Mouse (Mus musculus): ENCODE measurements at regions not wholly inside any gene's neighbourhood (a gene's known extent, or its start where the extent isn't known, plus 50 kb on each side); places are given as distances from the start of the nearest gene placed in this dataset.

DNA sequence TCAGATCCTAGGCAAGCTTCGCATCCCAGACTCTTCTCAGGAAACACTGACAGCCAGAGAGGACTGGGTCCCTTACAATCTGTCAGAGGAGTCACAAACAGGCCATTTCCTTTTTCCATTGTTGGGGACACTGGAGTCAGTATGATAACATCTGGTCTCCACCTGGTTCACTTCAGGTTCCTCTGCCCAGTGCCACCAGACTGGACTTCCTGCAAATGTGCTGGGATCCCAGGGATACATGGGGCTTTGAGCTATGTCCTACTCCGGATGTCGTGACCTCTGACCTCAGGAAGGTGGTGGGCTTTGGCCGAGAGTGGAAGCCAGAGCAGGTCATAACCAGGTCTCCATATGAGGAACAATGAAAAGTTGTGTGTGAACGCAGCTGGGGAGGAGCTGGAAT, 96.0 kb upstream of the Sulf2 start:
- no peaks in the 10 kb centered on the region for H3K27me3 ChIP-seq (replicated peaks)
- H3K4me3 ChIP-seq, result no peak overlapping the region
- peaks cover 19% of the 10 kb centered on the region for H3K4me1 ChIP-seq (replicated peaks)
- no peak overlapping the region for H3K9ac ChIP-seq
- WGBS, result 58% methylated on average over 5 of the region's 5 CpGs
- 0 out of 2 replicates have a peak, but pooled peaks have one; percentile 15 for ATAC-seq (ENCODE audit: insufficient number of reproducible peaks, low FRiP score)
- H3K27ac ChIP-seq (ENCODE audit: poor library complexity, severe bottlenecking), result no peak overlapping the region
- H3K9me3 ChIP-seq (replicated peaks), result no peaks in the 10 kb centered on the region
- H3K4me2 ChIP-seq, result no peak overlapping the region
- no peaks in the 10 kb centered on the region for H3K36me3 ChIP-seq

- Histone ChIP-seq H3K4me2 (no peak overlapping the region), H3K36me3 (no peaks in the 10 kb centered on the region), H3K9me3 (replicated peaks) (no peaks in the 10 kb centered on the region), H3K4me1 (replicated peaks) (peaks cover 16% of the 10 kb centered on the region), H3K27ac (ENCODE audit: poor library complexity, severe bottlenecking) (no peak overlapping the region), H3K9ac (no peak overlapping the region), H3K27me3 (replicated peaks) (no peaks in the 10 kb centered on the region), H3K4me3 (no peak overlapping the region)
- WGBS, result 60% methylated on average over 10 of the region's 10 CpGs
- no peak for ATAC-seq (ENCODE audit: insufficient number of reproducible peaks, low FRiP score)
Observed at GRCm38 (mm10) chr2:166250571-166250970, 95.1 kb upstream of the Sulf2 start.

- H3K4me3 ChIP-seq, result no peak overlapping the region
- no peak overlapping the region for H3K27ac ChIP-seq (ENCODE audit: poor library complexity, severe bottlenecking)
- 35% methylated on average over 7 of the region's 7 CpGs for WGBS
- no peak overlapping the region for H3K9ac ChIP-seq
- H3K4me1 ChIP-seq (replicated peaks), result peaks cover 7% of the 10 kb centered on the region
- no peak overlapping the region for H3K4me2 ChIP-seq
- no peaks in the 10 kb centered on the region for H3K9me3 ChIP-seq (replicated peaks)
- H3K36me3 ChIP-seq, result no peaks in the 10 kb centered on the region
- ATAC-seq (ENCODE audit: insufficient number of reproducible peaks, low FRiP score), result no peak
- no peaks in the 10 kb centered on the region for H3K27me3 ChIP-seq (replicated peaks)
Observed at GRCm38 (mm10) chr2:166249338-166249950, 94.0 kb upstream of the Sulf2 start.

DNA sequence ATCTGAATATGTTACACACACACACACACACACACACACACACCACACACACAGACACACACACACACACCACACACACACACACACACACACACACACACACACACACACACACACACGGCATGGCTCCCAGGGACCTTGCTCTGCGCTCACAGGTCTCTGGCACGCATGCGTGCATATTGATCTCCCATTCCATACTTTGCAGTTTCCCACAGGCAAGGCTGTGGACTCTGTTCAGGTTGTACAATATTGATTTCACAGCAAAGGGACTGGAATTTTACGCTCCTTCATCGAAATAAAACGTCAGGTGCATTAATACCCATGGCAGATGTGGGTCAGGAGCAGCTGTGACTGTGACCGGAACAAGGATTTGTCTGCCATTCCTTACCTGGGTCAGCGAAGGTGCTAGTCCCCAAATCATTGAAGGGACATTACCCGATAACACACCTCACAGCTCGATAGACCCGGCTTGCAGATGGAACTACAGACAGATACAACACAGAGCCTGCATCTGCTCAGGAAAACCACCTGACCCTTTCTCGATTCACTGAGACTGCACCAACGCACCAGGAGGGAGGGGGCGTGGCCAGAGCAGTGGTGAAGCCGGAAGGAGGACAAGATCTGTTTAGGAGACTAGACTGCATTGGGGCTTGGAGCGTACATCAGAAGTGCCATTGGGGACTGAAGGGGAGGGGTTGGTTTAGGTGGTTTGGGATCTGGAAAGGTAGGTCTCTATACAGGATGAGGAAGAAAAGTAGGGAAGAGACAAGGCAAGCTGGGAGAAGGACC, 91.1 kb upstream of the Sulf2 start:
- WGBS, result 78% methylated on average over 17 of the region's 17 CpGs
- no peak overlapping the region for H3K4me3 ChIP-seq
- no peak for ATAC-seq (ENCODE audit: insufficient number of reproducible peaks, low FRiP score)
- no peak overlapping the region for H3K9ac ChIP-seq
- H3K4me1 ChIP-seq (replicated peaks), result peaks cover 16% of the 10 kb centered on the region
- H3K27me3 ChIP-seq (replicated peaks), result no peaks in the 10 kb centered on the region
- H3K27ac ChIP-seq (ENCODE audit: poor library complexity, severe bottlenecking), result no peak overlapping the region
- no peak overlapping the region for H3K4me2 ChIP-seq
- no peaks in the 10 kb centered on the region for H3K9me3 ChIP-seq (replicated peaks)
- no peaks in the 10 kb centered on the region for H3K36me3 ChIP-seq

- Histone ChIP-seq H3K9me3 (replicated peaks) (peaks cover 6% of the 10 kb centered on the region; the same call in 1 of the 2 replicates), H3K36me3 (no peaks in the 10 kb centered on the region), H3K9ac (no peak overlapping the region), H3K4me2 (no peak overlapping the region), H3K4me3 (no peak overlapping the region), H3K27me3 (replicated peaks) (no peaks in the 10 kb centered on the region), H3K27ac (ENCODE audit: poor library complexity, severe bottlenecking) (no peak overlapping the region), H3K4me1 (replicated peaks) (peaks cover 16% of the 10 kb centered on the region)
- ATAC-seq (ENCODE audit: insufficient number of reproducible peaks, low FRiP score), result no peak
- 60% methylated on average over 8 of the region's 8 CpGs for WGBS
Observed at GRCm38 (mm10) chr2:166245219-166245618, 89.8 kb upstream of the Sulf2 start.

DNA sequence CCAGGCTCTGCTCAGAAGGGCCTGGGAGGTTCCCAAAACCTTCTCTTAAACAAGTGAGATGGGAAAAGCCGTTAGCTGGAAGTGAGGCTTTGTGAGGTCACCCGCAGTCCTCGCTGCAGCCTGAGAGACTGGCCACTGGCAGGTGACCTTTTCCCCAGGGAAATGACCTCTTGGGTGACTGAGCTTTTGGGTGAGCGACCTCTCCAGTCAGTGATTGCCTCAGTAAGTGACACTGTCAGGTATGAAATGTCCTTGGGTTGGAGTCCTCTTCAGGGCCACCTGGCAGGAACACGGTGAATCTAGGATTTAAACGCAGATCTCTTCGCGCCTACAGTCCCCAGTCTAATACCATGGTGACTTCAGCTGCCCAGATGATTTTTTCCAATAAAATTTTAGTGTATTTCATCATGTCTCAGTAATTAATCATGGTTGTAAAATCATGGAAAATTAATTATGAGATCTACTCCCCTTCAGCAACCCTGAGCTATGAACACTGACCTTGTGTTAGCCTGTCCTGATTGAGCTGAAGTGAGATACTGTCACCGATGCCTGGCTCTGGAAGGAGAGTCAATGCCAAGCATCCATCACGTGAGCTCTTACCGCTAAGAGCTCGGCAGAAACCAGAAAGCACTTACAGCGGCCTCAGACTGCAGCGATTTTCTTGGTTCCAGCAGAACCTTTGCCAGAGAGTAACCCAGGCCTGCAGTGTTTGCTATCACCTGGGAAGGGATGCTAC, 87.5 kb upstream of the Sulf2 start:
- Histone ChIP-seq H3K9me3 (replicated peaks) (peaks cover 8% of the 10 kb centered on the region; the same call in 1 of the 2 replicates), H3K4me1 (replicated peaks) (peaks cover 9% of the 10 kb centered on the region), H3K27me3 (replicated peaks) (no peaks in the 10 kb centered on the region), H3K4me3 (no peak overlapping the region), H3K27ac (ENCODE audit: poor library complexity, severe bottlenecking) (no peak overlapping the region), H3K4me2 (no peak overlapping the region), H3K9ac (no peak overlapping the region), H3K36me3 (no peaks in the 10 kb centered on the region)
- no peak for ATAC-seq (ENCODE audit: insufficient number of reproducible peaks, low FRiP score)
- 66% methylated on average over 14 of the region's 14 CpGs for WGBS

GRCm38 (mm10) chr2:166241310-166241709, 85.8 kb upstream of the Sulf2 start:
- H3K36me3 ChIP-seq, result no peaks in the 10 kb centered on the region

GRCm38 (mm10) chr2:166240056-166240455, 84.6 kb upstream of the Sulf2 start:
- no peak overlapping the region for H3K27ac ChIP-seq (ENCODE audit: poor library complexity, severe bottlenecking)
- H3K4me1 ChIP-seq (replicated peaks), result peaks cover 16% of the 10 kb centered on the region
- 88% methylated on average over 4 of the region's 4 CpGs for WGBS
- H3K4me2 ChIP-seq, result no peak overlapping the region
- H3K36me3 ChIP-seq, result no peaks in the 10 kb centered on the region
- no peak for ATAC-seq (ENCODE audit: insufficient number of reproducible peaks, low FRiP score)
- H3K27me3 ChIP-seq (replicated peaks), result no peaks in the 10 kb centered on the region
- no peak overlapping the region for H3K4me3 ChIP-seq
- no peak overlapping the region for H3K9ac ChIP-seq
- peaks cover 8% of the 10 kb centered on the region; the same call in 1 of the 2 replicates for H3K9me3 ChIP-seq (replicated peaks)

More at GRCm38 (mm10) chr2:166241310-166241709, 85.8 kb upstream of the Sulf2 start:
- H3K9me3 ChIP-seq (replicated peaks), result peaks cover 8% of the 10 kb centered on the region; the same call in 1 of the 2 replicates
- no peak overlapping the region for H3K9ac ChIP-seq
- peaks cover 16% of the 10 kb centered on the region for H3K4me1 ChIP-seq (replicated peaks)
- no peaks in the 10 kb centered on the region for H3K27me3 ChIP-seq (replicated peaks)
- H3K4me3 ChIP-seq, result no peak overlapping the region
- H3K4me2 ChIP-seq, result no peak overlapping the region
- WGBS, result 92% methylated on average over 3 of the region's 3 CpGs
- ATAC-seq (ENCODE audit: insufficient number of reproducible peaks, low FRiP score), result no peak
- no peak overlapping the region for H3K27ac ChIP-seq (ENCODE audit: poor library complexity, severe bottlenecking)

GRCm38 (mm10) chr2:166237554-166238269, 82.2 kb upstream of the Sulf2 start:
- H3K4me1 ChIP-seq (replicated peaks), result peaks cover 25% of the 10 kb centered on the region
- peaks cover 8% of the 10 kb centered on the region; the same call in 1 of the 2 replicates for H3K9me3 ChIP-seq (replicated peaks)
- no peak overlapping the region for H3K27ac ChIP-seq (ENCODE audit: poor library complexity, severe bottlenecking)
- H3K27me3 ChIP-seq (replicated peaks), result no peaks in the 10 kb centered on the region
- WGBS, result 43% methylated on average over 13 of the region's 13 CpGs
- ATAC-seq (ENCODE audit: insufficient number of reproducible peaks, low FRiP score), result no peak; the same call in 1 of the 2 replicates
- no peak overlapping the region for H3K4me3 ChIP-seq
- H3K4me2 ChIP-seq, result no peak overlapping the region
- H3K36me3 ChIP-seq, result no peaks in the 10 kb centered on the region
- no peak overlapping the region for H3K9ac ChIP-seq

GRCm38 (mm10) chr2:166236102-166236501, 80.6 kb upstream of the Sulf2 start:
- WGBS, result 85% methylated on average over 5 of the region's 5 CpGs

More at GRCm38 (mm10) chr2:166236102-166236501, 80.6 kb upstream of the Sulf2 start:
- H3K4me2 ChIP-seq, result no peak overlapping the region
- peaks cover 8% of the 10 kb centered on the region; the same call in 1 of the 2 replicates for H3K9me3 ChIP-seq (replicated peaks)
- no peak overlapping the region for H3K9ac ChIP-seq
- H3K4me3 ChIP-seq, result no peak overlapping the region
- H3K27ac ChIP-seq (ENCODE audit: poor library complexity, severe bottlenecking), result no peak overlapping the region
- H3K4me1 ChIP-seq (replicated peaks), result peaks cover 31% of the 10 kb centered on the region
- H3K36me3 ChIP-seq, result no peaks in the 10 kb centered on the region
- no peaks in the 10 kb centered on the region for H3K27me3 ChIP-seq (replicated peaks)
- no peak for ATAC-seq (ENCODE audit: insufficient number of reproducible peaks, low FRiP score)
